Mouse (Mus musculus) hindbrain, embryonic 14.5 days (tissue): ENCODE results near the gene Arhgef3. TPM values are rescaled to one million over a fixed set of nuclear protein-coding genes. Genes with fewer than 3 reads are reported as not detected.

Experiments
- ATAC-seq: fragments of 200-750 bp; cut with Nextera tagmentation; 2 replicates; pipeline ENCODE4 v1.8.0; 2017; ENCODE audit warnings: moderate number of reproducible peaks, mild to moderate bottlenecking, moderate TSS enrichment, moderate library complexity; ENCODE audit not compliant: low FRiP score
- DNase-seq: peaks from one replicate; pipeline ENCODE4 v3.0.0-alpha.2; 2015; ENCODE audit warnings: low spot score
- H3K27ac ChIP-seq: fragments of 300-500 bp; sonication (generic); 2 replicates; pipeline ENCODE4 v1.5.1; 2014; ENCODE audit warnings: mild to moderate bottlenecking, moderate library complexity
- H3K27me3 ChIP-seq: fragments of 300-500 bp; sonication (generic); 2 replicates; pipeline ENCODE4 v1.6.1; 2014; ENCODE audit warnings: mild to moderate bottlenecking, low read length, mixed read lengths; ENCODE audit not compliant: control insufficient read depth, insufficient read depth
- H3K36me3 ChIP-seq: fragments of 300-500 bp; sonication (generic); replicated peaks from 2 replicates; pipeline ENCODE4 v1.6.1; 2014; ENCODE audit not compliant: control insufficient read depth, insufficient read depth
- H3K4me1 ChIP-seq: fragments of 300-500 bp; sonication (generic); replicated peaks from 2 replicates; pipeline ENCODE4 v1.6.1; 2014; ENCODE audit warnings: antibody characterized with exemption, low read length, mixed read lengths; ENCODE audit not compliant: control insufficient read depth, insufficient read depth
- H3K4me2 ChIP-seq: fragments of 300-500 bp; sonication (generic); replicated peaks from 2 replicates; pipeline ENCODE4 v1.6.1; 2014; ENCODE audit warnings: mild to moderate bottlenecking, moderate library complexity
- H3K4me3 ChIP-seq: fragments of 300-500 bp; sonication (generic); replicated peaks from 2 replicates; pipeline ENCODE4 v1.5.1; 2014; ENCODE audit warnings: mild to moderate bottlenecking, low read length
- H3K9ac ChIP-seq: fragments of 300-500 bp; sonication (generic); 2 replicates; pipeline ENCODE4 v1.6.1; 2014
- H3K9me3 ChIP-seq: fragments of 300-500 bp; sonication (generic); 2 replicates; pipeline ENCODE4 v1.6.1; 2016; ENCODE audit warnings: low read length; ENCODE audit not compliant: control insufficient read depth
- WGBS: fragments of 180-500 bp; shearing (Covaris S2); extraction: QIAGEN DNeasy Blood & Tissue Kit; methylation state at CpG from one replicate; pipeline ENCODE4 v1.1.7; 2014; 5-methylcytosine and 5-hydroxymethylcytosine counted together
- polyA plus RNA-seq: library from polyadenylated mRNA; unstranded; fragments of >200 nt; fragmentation: Nextera tagmentation; extraction: Ambion mirVana; gene quantifications from 2 replicates; pipeline ENCODE4 v1.2.1, GENCODE M21; 2014

The Arhgef3 gene
- polyA plus RNA-seq, 1 experiment from 2014 or later, result 11.8 TPM

DNA sequence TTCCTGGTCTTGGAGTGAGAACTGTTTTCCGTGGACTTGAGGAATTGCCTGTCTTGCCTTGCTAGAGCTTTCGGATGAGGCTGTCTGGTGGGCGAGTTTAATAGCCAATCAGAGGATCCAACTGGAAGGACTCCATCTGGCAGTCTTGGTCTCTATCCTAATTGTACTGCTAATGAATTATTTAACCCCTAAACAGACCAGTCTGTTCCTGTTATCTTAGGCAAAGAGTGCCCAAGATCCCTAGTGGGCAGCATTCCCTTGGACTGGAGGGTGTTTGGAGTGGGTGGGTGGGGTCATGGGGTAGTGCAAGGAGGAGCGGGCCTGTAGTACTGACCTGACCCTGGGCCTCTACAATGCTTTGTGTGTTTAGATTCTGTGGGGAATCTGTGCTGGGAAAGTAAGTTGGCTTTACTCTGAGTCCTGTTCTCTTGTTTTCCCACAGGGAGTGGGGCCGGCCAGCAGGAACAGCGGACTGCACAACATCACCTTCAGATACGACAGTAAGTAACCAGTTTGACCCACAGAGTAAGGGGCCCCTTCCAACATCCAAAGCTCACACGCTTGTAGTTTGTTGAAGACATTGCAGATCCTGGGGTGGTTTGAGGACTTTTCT is 38.7 kb upstream of the Arhgef3 start:
- Histone ChIP-seq H3K9me3 (no peaks in the 10 kb centered on the region), H3K4me2 (no peak overlapping the region), H3K36me3 (no peaks in the 10 kb centered on the region), H3K4me1 (peaks cover 30% of the 10 kb centered on the region), H3K27me3 (no peaks in the 10 kb centered on the region), H3K27ac (no peak overlapping the region), H3K4me3 (no peak overlapping the region), H3K9ac (no peak overlapping the region)
- WGBS, result 51% methylated on average over 8 of the region's 8 CpGs
- DNase-seq (peak; percentile 56), ATAC-seq (0 out of 2 replicates have a peak, but pooled peaks have one; percentile 51)

DNA sequence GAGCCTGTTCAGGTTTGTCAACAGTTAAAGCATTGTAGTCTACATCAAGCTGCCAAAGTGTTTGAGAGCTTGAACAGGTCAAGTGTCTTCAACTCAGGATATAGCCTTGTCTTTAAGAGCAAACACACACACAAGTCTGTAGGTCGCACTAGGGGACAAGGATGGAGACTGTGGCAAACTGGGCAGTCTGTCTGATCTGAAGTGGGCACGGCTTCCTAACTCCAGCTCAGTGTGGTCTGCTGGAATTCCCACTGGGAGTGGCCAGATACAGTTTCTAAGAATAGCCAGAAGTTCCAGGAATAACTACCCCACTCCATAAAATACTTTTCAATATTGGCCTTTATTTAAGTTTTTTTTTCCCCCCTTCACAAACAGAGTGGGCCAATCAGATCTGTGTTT is 38.2 kb upstream of the Arhgef3 start:
- Histone ChIP-seq H3K4me1 (peaks cover 26% of the 10 kb centered on the region), H3K9me3 (no peaks in the 10 kb centered on the region), H3K4me2 (no peak overlapping the region), H3K27me3 (no peaks in the 10 kb centered on the region), H3K4me3 (no peak overlapping the region), H3K36me3 (no peaks in the 10 kb centered on the region), H3K9ac (no peak overlapping the region), H3K27ac (no peak overlapping the region)
- DNase-seq, result no peak
- WGBS, result 83% methylated on average over 2 of the region's 2 CpGs
- no peak for ATAC-seq

DNA sequence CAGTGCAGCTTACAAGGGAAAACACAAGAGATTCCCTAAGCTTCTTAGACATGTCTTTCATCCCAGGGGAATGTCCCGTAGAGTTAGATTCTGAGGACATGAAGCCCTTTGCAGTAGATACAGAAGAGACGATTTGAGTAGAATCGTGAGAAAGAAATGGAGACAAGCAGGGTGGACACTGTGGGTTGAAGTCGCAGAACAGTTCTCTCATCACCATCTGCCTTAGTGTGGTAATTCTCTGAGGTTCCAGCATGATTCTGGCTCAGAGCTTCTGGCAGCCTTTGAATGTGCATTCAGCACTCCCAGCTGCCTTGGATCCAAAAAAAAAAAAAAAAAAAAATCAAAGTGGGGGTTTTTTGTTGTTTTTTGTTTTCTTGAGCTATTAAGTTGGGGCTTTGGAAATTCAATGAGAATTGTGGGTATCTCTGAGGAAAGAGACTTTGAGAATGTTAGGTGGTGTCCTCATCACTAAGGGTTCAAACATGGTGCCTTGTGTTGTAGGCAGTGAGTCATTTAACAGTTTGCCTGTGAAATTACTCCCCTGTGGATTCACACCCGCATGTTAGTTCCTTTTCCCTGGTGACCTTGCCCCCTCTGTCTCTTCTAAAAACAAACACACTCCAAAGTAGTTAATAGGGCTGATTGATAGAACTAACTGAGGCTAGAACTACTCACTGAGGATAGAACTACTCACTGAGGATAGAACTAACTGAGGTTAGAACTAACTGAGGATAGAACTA is 33.0 kb upstream of the Arhgef3 start:
- no peak overlapping the region for H3K27ac ChIP-seq
- H3K4me3 ChIP-seq, result no peak overlapping the region
- H3K36me3 ChIP-seq, result no peaks in the 10 kb centered on the region
- no peaks in the 10 kb centered on the region for H3K4me1 ChIP-seq
- no peak overlapping the region for H3K4me2 ChIP-seq
- no peaks in the 10 kb centered on the region for H3K27me3 ChIP-seq
- 74% methylated on average over 5 of the region's 5 CpGs for WGBS
- DNase-seq (no peak), ATAC-seq (no peak)
- H3K9me3 ChIP-seq, result no peaks in the 10 kb centered on the region
- H3K9ac ChIP-seq, result no peak overlapping the region

DNA sequence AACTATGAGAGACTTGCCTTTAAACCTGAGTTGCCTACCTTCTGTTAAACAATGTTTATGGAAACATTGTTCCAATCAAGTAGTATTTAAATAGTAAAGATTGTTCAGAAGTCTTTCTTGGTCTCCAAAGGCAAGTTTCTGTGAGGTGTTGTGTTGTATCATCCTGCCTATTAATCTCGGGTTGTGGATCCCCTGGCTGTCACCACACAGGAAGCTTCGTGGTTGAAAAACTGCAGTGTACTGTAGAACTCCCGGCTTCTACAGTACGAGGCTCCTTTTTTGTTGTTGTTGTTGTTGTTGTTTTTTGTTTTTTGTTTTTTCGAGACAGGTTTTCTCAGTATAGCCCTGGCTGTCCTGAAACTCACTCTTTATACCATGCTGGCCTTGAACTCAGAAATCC is 29.2 kb upstream of the Arhgef3 start:
- Histone ChIP-seq H3K4me1 (no peaks in the 10 kb centered on the region), H3K27ac (no peak overlapping the region), H3K4me2 (no peak overlapping the region), H3K4me3 (no peak overlapping the region), H3K36me3 (no peaks in the 10 kb centered on the region), H3K9me3 (no peaks in the 10 kb centered on the region), H3K9ac (no peak overlapping the region), H3K27me3 (no peaks in the 10 kb centered on the region)
- ATAC-seq (no peak), DNase-seq (no peak)
- WGBS, result 94% methylated on average over 5 of the region's 5 CpGs

DNA sequence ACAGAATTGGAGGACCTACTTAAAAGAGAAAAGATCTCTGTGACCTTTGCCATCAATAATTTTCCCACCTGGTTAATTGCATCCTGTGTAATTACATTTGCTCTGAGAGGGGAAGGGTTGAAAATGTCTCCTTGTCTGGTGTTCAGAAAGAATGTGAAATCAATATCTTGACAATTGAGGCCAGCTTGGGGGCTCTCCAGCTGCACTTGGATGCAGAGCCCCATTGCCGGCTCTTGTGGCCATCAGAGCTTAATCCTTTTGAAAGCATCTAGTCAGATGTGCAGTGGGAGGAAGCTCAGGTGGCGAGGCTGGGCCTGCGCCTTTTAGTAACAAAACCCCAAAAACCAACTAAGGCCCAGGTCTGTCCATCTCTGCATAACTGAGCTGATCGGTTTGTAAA is 28.7 kb upstream of the Arhgef3 start:
- no peak for DNase-seq
- Histone ChIP-seq H3K4me1 (no peaks in the 10 kb centered on the region), H3K36me3 (no peaks in the 10 kb centered on the region), H3K9ac (no peak overlapping the region), H3K4me3 (no peak overlapping the region), H3K9me3 (no peaks in the 10 kb centered on the region), H3K27ac (no peak overlapping the region), H3K27me3 (no peaks in the 10 kb centered on the region), H3K4me2 (no peak overlapping the region)
- 77% methylated on average over 4 of the region's 4 CpGs for WGBS
- ATAC-seq, result no peak

DNA sequence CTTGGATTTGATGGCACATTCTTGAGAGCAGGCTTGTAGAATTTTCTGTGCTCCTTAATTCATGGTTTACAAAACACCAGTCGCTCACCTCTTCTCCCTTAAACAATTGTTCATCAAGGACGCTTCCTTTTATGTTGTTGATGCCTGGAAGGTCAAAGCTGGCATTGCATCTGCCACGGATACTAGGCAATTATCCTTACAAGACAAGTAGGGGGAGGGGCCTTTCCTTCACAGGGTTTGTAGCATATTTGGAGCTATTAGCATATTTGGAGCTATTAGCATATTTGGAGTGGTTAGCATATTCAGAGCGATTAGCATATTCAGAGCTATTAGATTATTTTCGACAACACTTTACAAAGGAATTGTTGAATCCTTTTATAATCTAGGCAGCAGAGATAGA is 20.5 kb upstream of the Arhgef3 start:
- Histone ChIP-seq H3K9me3 (no peaks in the 10 kb centered on the region), H3K4me3 (no peak overlapping the region), H3K4me1 (no peaks in the 10 kb centered on the region), H3K4me2 (no peak overlapping the region), H3K36me3 (peaks cover 3% of the 10 kb centered on the region; the same call in 1 of the 2 replicates), H3K27ac (no peak overlapping the region), H3K27me3 (no peaks in the 10 kb centered on the region), H3K9ac (no peak overlapping the region)
- DNase-seq (no peak), ATAC-seq (no peak)
- 48% methylated on average over 5 of the region's 5 CpGs for WGBS

DNA sequence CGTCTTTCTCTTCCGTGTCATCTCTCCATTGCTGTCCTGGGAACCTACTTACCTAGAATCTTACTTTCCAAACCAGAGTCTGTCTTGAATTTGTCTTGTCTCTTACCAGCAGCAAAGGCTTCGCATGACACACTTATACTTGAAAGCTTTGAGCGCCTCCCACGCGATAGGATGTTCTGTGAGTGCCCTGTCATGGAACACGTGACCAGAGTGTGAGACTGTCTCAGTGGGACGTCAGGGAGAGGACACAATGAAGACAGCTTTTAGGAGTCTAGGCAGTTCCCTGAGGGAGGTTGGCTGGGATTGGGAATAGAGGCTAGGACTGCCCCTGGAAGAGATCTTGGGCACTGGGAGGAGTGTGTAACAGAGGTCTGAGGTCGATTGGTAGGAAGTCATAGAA is 18.6 kb upstream of the Arhgef3 start:
- no peaks in the 10 kb centered on the region for H3K9me3 ChIP-seq
- H3K36me3 ChIP-seq, result peaks cover 12% of the 10 kb centered on the region
- H3K9ac ChIP-seq, result no peak overlapping the region
- H3K4me1 ChIP-seq, result no peaks in the 10 kb centered on the region
- no peaks in the 10 kb centered on the region for H3K27me3 ChIP-seq
- DNase-seq (no peak), ATAC-seq (no peak)
- no peak overlapping the region for H3K4me3 ChIP-seq
- H3K4me2 ChIP-seq, result no peak overlapping the region
- WGBS, result 66% methylated on average over 9 of the region's 9 CpGs
- no peak overlapping the region for H3K27ac ChIP-seq

DNA sequence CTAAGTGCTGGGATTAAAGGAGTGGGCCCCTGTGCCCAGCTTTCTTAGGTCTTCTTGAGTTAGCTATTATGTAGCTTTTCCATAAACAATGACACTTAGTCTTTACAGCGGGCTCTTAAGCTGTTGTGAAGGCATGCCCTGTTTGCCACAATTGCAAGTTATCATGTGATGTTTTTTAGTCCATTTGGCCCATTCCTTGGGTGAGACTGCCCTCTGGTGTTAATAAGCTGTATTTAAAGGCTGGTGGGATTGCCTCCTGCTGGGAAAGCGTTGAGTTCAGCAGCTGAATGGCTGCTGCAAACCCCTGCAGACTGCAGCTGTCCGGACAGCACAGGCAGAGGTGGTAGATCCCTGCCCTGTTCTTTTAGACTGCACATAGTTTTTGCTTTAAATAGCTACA is 17.9 kb upstream of the Arhgef3 start:
- Histone ChIP-seq H3K9ac (no peak overlapping the region), H3K4me3 (no peak overlapping the region), H3K36me3 (peaks cover 12% of the 10 kb centered on the region), H3K4me1 (no peaks in the 10 kb centered on the region), H3K4me2 (no peak overlapping the region), H3K9me3 (no peaks in the 10 kb centered on the region), H3K27me3 (no peaks in the 10 kb centered on the region), H3K27ac (no peak overlapping the region)
- 5% methylated on average over 3 of the region's 3 CpGs for WGBS
- DNase-seq (peak; percentile 96), ATAC-seq (peak; percentile 68; the same call in 1 of the 2 replicates)

DNA sequence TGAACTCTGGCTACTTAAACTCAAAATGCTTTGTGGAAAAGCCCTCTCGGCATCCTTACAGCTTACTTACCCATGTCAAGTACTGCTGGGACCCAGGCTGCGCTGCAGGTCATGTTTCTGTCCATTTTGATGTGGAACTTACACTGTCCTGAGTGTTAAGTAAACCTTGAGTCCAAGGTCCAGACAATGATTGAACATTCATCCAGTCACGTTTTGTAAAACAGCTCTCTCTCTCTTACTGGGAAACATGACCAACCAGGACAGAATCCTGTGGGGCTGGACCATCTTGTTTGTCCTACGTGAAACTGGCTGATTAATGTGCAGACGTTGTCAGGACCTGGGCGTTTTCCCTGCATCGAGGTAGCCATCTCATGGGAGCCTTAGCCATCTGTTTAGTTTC is 13.0 kb upstream of the Arhgef3 start:
- ATAC-seq, result no peak
- Histone ChIP-seq H3K4me2 (no peak overlapping the region), H3K4me3 (no peak overlapping the region), H3K9ac (no peak overlapping the region), H3K36me3 (peaks cover 12% of the 10 kb centered on the region), H3K9me3 (no peaks in the 10 kb centered on the region), H3K27ac (no peak overlapping the region), H3K4me1 (no peaks in the 10 kb centered on the region; the same call in 1 of the 2 replicates), H3K27me3 (no peaks in the 10 kb centered on the region)
- WGBS, result 55% methylated on average over 7 of the region's 7 CpGs
- DNase-seq, result no peak
